Mouse (Mus musculus) thymus, adult 2 months (tissue): ENCODE data around the gene Meaf6. TPM values are rescaled to one million over a fixed set of nuclear protein-coding genes. Genes with fewer than 3 reads are reported as not detected.

Experiments
- DNase-seq: peaks from one replicate; pipeline ENCODE4 v3.0.0; 2021
- H3K27ac ChIP-seq: fragments of 200-500 bp; 2 replicates; pipeline ENCODE4 v1.5.1; 2012; ENCODE audit warnings: low read length, control low read depth; ENCODE audit not compliant: control insufficient read depth, insufficient read depth
- H3K27me3 ChIP-seq: fragments of 200-500 bp; 2 replicates; pipeline ENCODE4 v1.6.1; 2012; ENCODE audit warnings: mild to moderate bottlenecking, low read length, moderate library complexity, mixed read lengths; ENCODE audit not compliant: control insufficient read depth, insufficient read depth
- H3K36me3 ChIP-seq: fragments of 200-500 bp; 2 replicates; pipeline ENCODE4 v1.6.1; 2012; ENCODE audit warnings: mild to moderate bottlenecking, low read length, moderate library complexity; ENCODE audit not compliant: control insufficient read depth, insufficient read depth
- H3K4me1 ChIP-seq: fragments of 200-500 bp; replicated peaks from 2 replicates; pipeline ENCODE4 v1.6.1; 2012; ENCODE audit warnings: low read length; ENCODE audit not compliant: control insufficient read depth, insufficient read depth
- H3K4me3 ChIP-seq: fragments of 200-500 bp; 2 replicates; pipeline ENCODE4 v1.5.1; 2012; ENCODE audit warnings: mild to moderate bottlenecking, low read length, control low read depth, moderate library complexity; ENCODE audit not compliant: control insufficient read depth, insufficient read depth
- CTCF ChIP-seq: fragments of 200-500 bp; IDR thresholded peaks from 2 replicates; pipeline ENCODE4 v1.5.1; 2012; ENCODE audit warnings: mild to moderate bottlenecking, control low read depth, low read length, moderate library complexity, borderline replicate concordance; ENCODE audit not compliant: control insufficient read depth, poor library complexity, insufficient read depth; ENCODE audit errors: extremely low read depth
- POLR2A ChIP-seq: fragments of 200-500 bp; IDR thresholded peaks from 2 replicates; pipeline ENCODE4 v1.6.1; 2012; ENCODE audit warnings: mild to moderate bottlenecking, low read length, control low read depth, moderate library complexity; ENCODE audit not compliant: control insufficient read depth, poor library complexity, insufficient read depth; ENCODE audit errors: extremely low read depth
- WGBS: fragments of 180-500 bp; shearing (Covaris S2); methylation state at CpG from one replicate; pipeline ENCODE4 v1.1.7; 2018; 5-methylcytosine and 5-hydroxymethylcytosine counted together
- polyA plus RNA-seq: library from polyadenylated mRNA; depleted of rRNA; stranded (reverse); fragments of >200 nt; gene quantifications from 2 replicates; pipeline ENCODE4 v1.2.3, GENCODE M21; 2012

Gene Meaf6
- polyA plus RNA-seq, 1 experiment = 26.4 TPM

DNA sequence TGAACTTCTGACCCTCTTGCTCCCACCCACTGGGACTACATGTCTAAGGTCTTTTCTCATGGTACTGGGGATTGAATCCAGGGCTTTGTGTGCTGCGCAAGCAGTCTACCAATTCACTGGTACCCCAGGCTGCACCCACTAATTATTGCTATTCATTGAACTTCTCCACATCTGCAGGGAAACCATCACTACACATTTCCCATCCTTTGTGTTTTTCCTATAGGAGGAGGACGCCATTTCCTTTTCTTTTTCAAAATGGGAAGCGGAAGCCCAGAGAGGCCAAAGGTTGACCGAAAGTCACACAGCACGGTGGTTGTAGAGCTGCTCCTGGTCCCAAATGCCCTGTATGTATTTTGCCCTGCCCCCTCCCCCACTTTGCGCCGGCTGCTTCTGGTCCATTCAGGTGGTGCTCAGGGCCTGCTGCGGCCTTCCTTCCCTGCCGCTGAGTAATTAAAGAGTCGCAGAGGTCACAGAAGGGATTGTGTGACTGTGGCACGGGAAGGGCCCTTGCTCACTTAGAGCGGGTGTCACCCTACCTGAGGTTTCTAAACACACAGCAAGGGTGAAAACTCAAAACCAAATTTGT, 51.5 kb downstream of the Meaf6 start:
- TF ChIP-seq POLR2A (no peak), CTCF (no peak)
- H3K4me3 ChIP-seq = no peak overlapping the region
- no peaks in the 10 kb centered on the region for H3K27me3 ChIP-seq
- DNase-seq = no peak
- peaks cover 3% of the 10 kb centered on the region; the same call in 1 of the 2 replicates for H3K4me1 ChIP-seq
- H3K36me3 ChIP-seq = no peaks in the 10 kb centered on the region
- H3K27ac ChIP-seq = no peak overlapping the region
- 97% methylated on average over 12 of the region's 12 CpGs for WGBS

DNA sequence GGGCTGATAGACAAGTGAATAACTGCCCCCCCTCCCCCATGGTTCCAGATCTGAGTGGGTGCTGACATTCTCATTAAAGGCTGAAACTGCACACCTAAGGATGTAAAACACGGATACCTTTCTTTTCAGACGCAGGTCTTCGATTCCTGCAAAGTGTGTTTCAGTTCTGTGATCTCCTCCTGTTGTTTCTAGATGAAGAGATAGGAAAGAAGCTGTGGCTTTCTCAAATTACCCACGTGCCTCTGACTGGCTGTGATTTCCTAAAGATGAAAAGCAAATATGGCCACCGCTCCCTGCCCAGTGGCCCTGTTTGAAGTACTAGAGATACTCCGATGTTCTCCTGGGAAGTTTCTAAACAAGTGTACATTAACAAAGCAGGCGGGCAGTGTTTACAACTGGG, 53.4 kb downstream of the Meaf6 start:
- 24% methylated on average over 7 of the region's 7 CpGs for WGBS
- H3K27ac ChIP-seq = no peak overlapping the region
- no peak for TF ChIP-seq CTCF
- no peak for TF ChIP-seq POLR2A
- no peaks in the 10 kb centered on the region for H3K4me1 ChIP-seq
- no peaks in the 10 kb centered on the region for H3K27me3 ChIP-seq
- H3K36me3 ChIP-seq = no peaks in the 10 kb centered on the region
- H3K4me3 ChIP-seq = no peak overlapping the region
- DNase-seq = no peak

DNA sequence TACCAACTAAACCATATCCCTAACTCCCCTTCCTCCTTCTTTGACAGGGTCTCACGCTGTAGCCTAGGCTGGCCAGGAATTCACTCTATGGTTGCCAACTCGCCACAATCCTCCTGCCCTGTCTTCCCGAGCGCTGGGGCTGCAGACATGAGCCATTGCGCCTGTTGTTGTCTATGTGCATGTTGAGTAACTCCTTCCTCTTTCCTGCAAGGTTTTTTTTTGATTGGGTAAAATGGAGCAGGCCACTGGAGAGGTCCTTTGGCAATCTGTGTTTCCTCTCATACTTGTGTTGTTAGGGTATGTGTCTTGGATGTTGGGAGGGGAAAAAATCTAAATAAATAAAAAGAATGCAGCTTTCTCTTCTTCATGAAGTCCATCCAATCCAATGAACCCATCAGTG, 59.3 kb downstream of the Meaf6 start:
- Histone ChIP-seq H3K4me3 (no peak overlapping the region), H3K4me1 (no peaks in the 10 kb centered on the region; the same call in 1 of the 2 replicates), H3K27ac (no peak overlapping the region; the same call in 1 of the 2 replicates), H3K27me3 (no peaks in the 10 kb centered on the region), H3K36me3 (no peaks in the 10 kb centered on the region)
- WGBS = 79% methylated on average over 5 of the region's 5 CpGs
- TF ChIP-seq CTCF = no peak
- no peak for TF ChIP-seq POLR2A
- no peak for DNase-seq

DNA sequence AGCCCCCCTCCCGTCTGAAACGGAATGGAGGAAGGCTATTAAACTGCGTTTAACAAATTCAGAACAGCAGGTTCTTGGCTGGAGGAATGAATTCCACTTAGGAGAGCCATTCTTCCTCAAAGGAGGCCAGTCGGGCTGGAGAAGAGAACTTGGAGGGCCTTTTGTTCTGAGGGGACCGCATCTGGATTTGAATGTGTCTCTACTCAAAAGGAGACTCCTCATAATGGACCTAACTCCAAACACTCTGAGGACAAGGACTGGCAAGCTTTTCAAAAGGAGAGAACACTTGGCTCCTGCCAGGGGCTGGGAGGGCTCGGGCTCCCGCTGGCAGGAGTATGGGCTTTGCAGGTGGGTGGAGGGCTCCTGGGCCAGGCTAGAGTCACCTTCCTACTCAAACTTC, 59.7 kb downstream of the Meaf6 start:
- 76% methylated on average over 7 of the region's 7 CpGs for WGBS
- H3K4me1 ChIP-seq = no peaks in the 10 kb centered on the region; the same call in 1 of the 2 replicates
- H3K27ac ChIP-seq = no peak overlapping the region
- H3K4me3 ChIP-seq = no peak overlapping the region
- no peaks in the 10 kb centered on the region for H3K27me3 ChIP-seq
- no peak for TF ChIP-seq POLR2A
- no peak for TF ChIP-seq CTCF
- no peaks in the 10 kb centered on the region for H3K36me3 ChIP-seq
- DNase-seq = no peak

DNA sequence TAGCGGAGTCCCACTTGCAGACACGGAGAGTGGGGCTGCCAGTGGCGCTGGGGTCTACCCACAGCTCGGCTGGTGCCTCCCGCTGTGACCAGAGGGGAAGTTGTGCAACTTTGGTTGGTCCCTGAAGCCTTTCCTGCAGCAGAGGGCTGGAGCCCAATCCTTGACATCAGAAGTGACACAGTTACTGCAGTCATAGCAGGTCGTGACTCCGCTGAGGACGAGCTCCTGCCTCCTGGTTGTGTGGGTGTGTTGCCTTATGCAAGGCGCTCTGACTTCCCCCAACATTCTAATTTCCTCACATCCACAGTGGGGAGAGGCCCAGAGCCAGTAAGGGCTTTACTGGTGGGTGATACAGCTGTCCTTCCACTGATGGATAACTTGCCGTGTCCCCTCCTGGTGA, 60.3 kb downstream of the Meaf6 start:
- H3K4me1 ChIP-seq = no peaks in the 10 kb centered on the region; the same call in 1 of the 2 replicates
- no peaks in the 10 kb centered on the region for H3K27me3 ChIP-seq
- H3K4me3 ChIP-seq = no peak overlapping the region
- H3K36me3 ChIP-seq = no peaks in the 10 kb centered on the region
- no peak for TF ChIP-seq CTCF
- no peak for TF ChIP-seq POLR2A
- DNase-seq = no peak
- no peak overlapping the region for H3K27ac ChIP-seq
- 7% methylated on average over 10 of the region's 10 CpGs for WGBS

DNA sequence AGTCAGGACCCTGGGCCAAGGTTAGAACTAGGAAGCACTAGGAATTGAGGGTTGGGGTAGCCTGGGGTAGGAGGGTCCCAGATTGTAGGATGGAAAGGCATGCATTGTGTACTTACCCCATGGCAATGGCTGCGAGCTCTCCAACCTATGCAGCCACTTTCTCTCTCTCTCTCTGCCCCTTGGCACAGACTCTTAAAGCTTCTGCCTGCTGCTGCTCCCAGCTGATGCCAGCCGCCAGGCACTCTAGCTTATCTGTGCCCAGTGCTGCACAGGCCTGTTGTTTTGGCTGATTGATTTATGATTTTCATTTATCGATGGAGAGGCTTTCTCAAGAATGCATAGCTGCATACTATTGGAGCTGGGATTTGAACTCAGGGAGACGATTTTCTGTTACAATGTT, 63.0 kb downstream of the Meaf6 start:
- Histone ChIP-seq H3K27ac (no peak overlapping the region), H3K4me3 (no peak overlapping the region), H3K27me3 (no peaks in the 10 kb centered on the region), H3K36me3 (no peaks in the 10 kb centered on the region), H3K4me1 (no peaks in the 10 kb centered on the region; the same call in 1 of the 2 replicates)
- 96% methylated on average over 4 of the region's 4 CpGs for WGBS
- TF ChIP-seq CTCF (no peak), POLR2A (no peak)
- DNase-seq = no peak

DNA sequence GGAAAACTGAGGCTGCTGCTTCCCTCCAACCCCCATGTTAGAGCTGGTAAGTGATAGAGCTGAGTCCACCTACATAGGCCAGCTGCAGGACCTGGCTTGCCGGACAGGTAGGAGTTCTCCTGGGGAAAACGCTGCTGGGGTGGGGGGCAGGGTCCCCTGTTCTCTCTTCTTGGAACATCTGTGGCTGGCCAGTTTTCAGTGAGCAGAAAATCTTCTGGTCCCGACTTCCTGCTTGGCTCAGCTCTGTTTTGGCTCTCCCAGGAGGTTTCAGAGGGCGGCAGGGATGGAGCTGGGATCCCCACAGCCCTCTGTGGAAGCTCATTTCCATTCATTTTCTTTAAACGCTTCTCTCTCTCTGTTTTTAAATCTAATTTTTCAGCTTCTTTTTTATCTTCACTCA, 64.5 kb downstream of the Meaf6 start:
- WGBS = 79% methylated on average over 5 of the region's 5 CpGs
- H3K36me3 ChIP-seq = no peaks in the 10 kb centered on the region
- no peak overlapping the region for H3K4me3 ChIP-seq
- no peak for TF ChIP-seq CTCF
- no peak for TF ChIP-seq POLR2A
- no peaks in the 10 kb centered on the region; the same call in 1 of the 2 replicates for H3K4me1 ChIP-seq
- no peaks in the 10 kb centered on the region for H3K27me3 ChIP-seq
- no peak overlapping the region for H3K27ac ChIP-seq
- no peak for DNase-seq
